Mouse (Mus musculus): ENCODE data around the gene Slc38a8. TPM values are rescaled to one million over a fixed set of nuclear protein-coding genes. Genes with fewer than 3 reads are reported as not detected.

Gene Slc38a8
- polyA plus RNA-seq, 1 experiment from 2014 or later: not detected

DNA sequence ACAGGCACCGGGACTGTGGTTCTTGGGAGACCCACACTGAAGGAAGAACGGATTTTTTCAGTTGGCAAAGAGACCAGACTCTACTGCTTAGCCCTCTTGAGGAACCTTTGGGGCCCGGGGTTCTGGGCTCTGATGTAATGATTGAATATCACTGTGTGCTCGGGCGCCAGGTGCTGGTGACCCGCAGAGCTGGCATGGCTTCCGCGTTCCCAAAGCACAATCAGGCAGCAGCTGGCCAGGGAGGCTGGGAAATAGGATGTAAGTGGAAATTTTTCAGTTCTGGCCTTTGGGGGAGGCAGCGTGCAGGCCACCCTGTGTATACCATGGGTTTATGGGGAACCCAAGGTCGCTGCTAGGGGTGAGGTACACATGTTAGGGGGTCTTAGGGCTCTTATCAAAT, 34.7 kb downstream of the Slc38a8 start:
- whole genome bisulfite sequencing (ENCODE audit: insufficient replicate concordance): 61% methylated on average over 10 of the region's 10 CpGs
- Histone ChIP-seq H3K9me3 (replicated peaks; ENCODE audit: control insufficient read depth, low read length) (no peaks in the 10 kb centered on the region), H3K4me2 (ENCODE audit: low read depth, low read length) (no peak overlapping the region), H3K27ac (ENCODE audit: low read length) (no peak overlapping the region), H3K36me3 (ENCODE audit: control insufficient read depth, insufficient read depth) (no peaks in the 10 kb centered on the region), H3K4me1 (ENCODE audit: control insufficient read depth, low read depth, low read length) (no peaks in the 10 kb centered on the region), H3K4me3 (ENCODE audit: low read depth, low read length) (no peak overlapping the region), H3K27me3 (ENCODE audit: control insufficient read depth, insufficient read depth, low read depth, low read length) (peaks cover 21% of the 10 kb centered on the region), H3K9ac (ENCODE audit: low read depth, low read length) (no peak overlapping the region)
- no peak for ATAC-seq (ENCODE audit: low read depth)

DNA sequence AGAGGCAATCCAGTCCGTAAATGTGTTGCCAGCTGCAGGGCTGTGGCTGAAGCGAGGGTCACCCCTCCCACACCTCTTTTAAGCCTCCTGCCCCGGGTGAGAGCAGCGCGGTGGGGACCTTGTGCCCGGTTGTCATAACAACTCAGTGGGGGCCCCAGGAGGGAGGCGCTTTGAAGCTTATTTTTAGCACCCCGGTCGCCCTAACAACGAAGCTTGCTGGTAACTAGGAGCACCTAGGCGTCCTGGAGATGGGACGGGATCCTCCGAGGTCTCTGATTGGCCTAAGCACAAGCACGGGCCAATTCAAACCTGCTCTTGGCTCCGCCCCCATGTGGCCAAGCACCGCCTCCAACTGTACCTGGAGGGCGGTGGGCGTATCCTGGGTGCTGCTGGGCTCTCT, 35.4 kb downstream of the Slc38a8 start:
- peaks cover 21% of the 10 kb centered on the region for H3K27me3 ChIP-seq (ENCODE audit: control insufficient read depth, insufficient read depth, low read depth, low read length)
- H3K27ac ChIP-seq (ENCODE audit: low read length): no peak overlapping the region
- no peaks in the 10 kb centered on the region for H3K4me1 ChIP-seq (ENCODE audit: control insufficient read depth, low read depth, low read length)
- H3K9ac ChIP-seq (ENCODE audit: low read depth, low read length): no peak overlapping the region
- ATAC-seq (ENCODE audit: low read depth): no peak
- no peaks in the 10 kb centered on the region for H3K9me3 ChIP-seq (replicated peaks; ENCODE audit: control insufficient read depth, low read length)
- no peak overlapping the region for H3K4me3 ChIP-seq (ENCODE audit: low read depth, low read length)
- no peaks in the 10 kb centered on the region for H3K36me3 ChIP-seq (ENCODE audit: control insufficient read depth, insufficient read depth)
- 5% methylated on average over 18 of the region's 18 CpGs for WGBS (ENCODE audit: insufficient replicate concordance)
- no peak overlapping the region for H3K4me2 ChIP-seq (ENCODE audit: low read depth, low read length)

GRCm38 (mm10) chr8:119463709-119464108, 37.8 kb downstream of the Slc38a8 start:
- WGBS (ENCODE audit: insufficient replicate concordance): 33% methylated on average over 7 of the region's 7 CpGs
- no peaks in the 10 kb centered on the region for H3K36me3 ChIP-seq (ENCODE audit: control insufficient read depth, insufficient read depth)
- no peaks in the 10 kb centered on the region for H3K4me1 ChIP-seq (ENCODE audit: control insufficient read depth, low read depth, low read length)
- ATAC-seq (ENCODE audit: low read depth): no peak
- no peak overlapping the region for H3K4me3 ChIP-seq (ENCODE audit: low read depth, low read length)
- no peak overlapping the region for H3K9ac ChIP-seq (ENCODE audit: low read depth, low read length)
- no peak overlapping the region for H3K27ac ChIP-seq (ENCODE audit: low read length)
- no peak overlapping the region for H3K4me2 ChIP-seq (ENCODE audit: low read depth, low read length)
- H3K27me3 ChIP-seq (ENCODE audit: control insufficient read depth, insufficient read depth, low read depth, low read length): peaks cover 21% of the 10 kb centered on the region
- no peaks in the 10 kb centered on the region for H3K9me3 ChIP-seq (replicated peaks; ENCODE audit: control insufficient read depth, low read length)

DNA sequence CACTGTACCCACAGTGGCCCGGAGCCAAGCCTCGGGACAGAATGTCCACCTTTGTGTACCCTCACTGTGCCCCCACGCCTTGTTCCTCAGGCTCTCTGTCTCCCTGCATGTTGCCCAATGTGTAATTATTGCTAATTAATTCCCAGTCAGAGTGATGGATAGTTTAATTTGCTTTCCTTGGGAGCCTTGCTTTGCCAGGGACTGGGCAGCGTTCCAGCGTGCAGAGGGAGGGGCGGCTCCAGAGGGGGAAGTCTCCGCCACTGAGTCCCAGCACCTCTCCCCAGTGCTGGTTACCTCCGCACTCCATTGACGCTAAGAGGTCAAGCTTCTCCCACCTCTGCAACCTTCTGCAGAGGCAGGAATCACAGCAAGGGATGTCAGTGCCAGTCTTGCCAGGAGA, 40.1 kb downstream of the Slc38a8 start:
- 67% methylated on average over 9 of the region's 9 CpGs for WGBS (ENCODE audit: insufficient replicate concordance)
- no peak overlapping the region for H3K27ac ChIP-seq (ENCODE audit: low read length)
- no peak for ATAC-seq (ENCODE audit: low read depth)
- no peak overlapping the region for H3K9ac ChIP-seq (ENCODE audit: low read depth, low read length)
- H3K9me3 ChIP-seq (replicated peaks; ENCODE audit: control insufficient read depth, low read length): no peaks in the 10 kb centered on the region
- no peaks in the 10 kb centered on the region for H3K36me3 ChIP-seq (ENCODE audit: control insufficient read depth, insufficient read depth)
- H3K4me2 ChIP-seq (ENCODE audit: low read depth, low read length): no peak overlapping the region
- H3K4me3 ChIP-seq (ENCODE audit: low read depth, low read length): no peak overlapping the region
- H3K4me1 ChIP-seq (ENCODE audit: control insufficient read depth, low read depth, low read length): no peaks in the 10 kb centered on the region
- peaks cover 15% of the 10 kb centered on the region for H3K27me3 ChIP-seq (ENCODE audit: control insufficient read depth, insufficient read depth, low read depth, low read length)

DNA sequence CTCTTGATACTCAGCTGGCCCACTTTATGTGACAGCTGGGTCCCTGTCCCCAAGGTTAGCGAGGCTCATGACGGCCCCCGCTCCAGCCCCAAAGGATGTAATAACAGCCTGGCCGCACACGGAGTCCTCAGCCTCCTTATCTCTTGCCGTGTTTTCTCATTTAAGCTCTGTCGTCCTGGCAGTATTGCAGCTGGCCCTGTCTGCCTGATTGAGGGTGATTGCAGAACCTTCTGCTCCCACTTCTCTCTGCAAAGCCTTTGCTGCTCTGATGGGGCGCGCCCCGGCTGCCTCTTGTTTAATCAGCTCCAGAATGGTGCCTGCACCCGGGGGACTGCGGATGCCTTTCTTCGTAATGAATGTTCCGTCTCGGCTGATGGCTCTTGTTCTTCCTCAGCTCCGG, 41.8 kb downstream of the Slc38a8 start:
- Histone ChIP-seq H3K4me3 (ENCODE audit: low read depth, low read length) (no peak overlapping the region), H3K27ac (ENCODE audit: low read length) (no peak overlapping the region), H3K9me3 (replicated peaks; ENCODE audit: control insufficient read depth, low read length) (no peaks in the 10 kb centered on the region), H3K27me3 (ENCODE audit: control insufficient read depth, insufficient read depth, low read depth, low read length) (peaks cover 4% of the 10 kb centered on the region), H3K36me3 (ENCODE audit: control insufficient read depth, insufficient read depth) (no peaks in the 10 kb centered on the region), H3K9ac (ENCODE audit: low read depth, low read length) (no peak overlapping the region), H3K4me1 (ENCODE audit: control insufficient read depth, low read depth, low read length) (no peaks in the 10 kb centered on the region), H3K4me2 (ENCODE audit: low read depth, low read length) (no peak overlapping the region)
- ATAC-seq (ENCODE audit: low read depth): no peak
- 44% methylated on average over 16 of the region's 16 CpGs for WGBS (ENCODE audit: insufficient replicate concordance)

DNA sequence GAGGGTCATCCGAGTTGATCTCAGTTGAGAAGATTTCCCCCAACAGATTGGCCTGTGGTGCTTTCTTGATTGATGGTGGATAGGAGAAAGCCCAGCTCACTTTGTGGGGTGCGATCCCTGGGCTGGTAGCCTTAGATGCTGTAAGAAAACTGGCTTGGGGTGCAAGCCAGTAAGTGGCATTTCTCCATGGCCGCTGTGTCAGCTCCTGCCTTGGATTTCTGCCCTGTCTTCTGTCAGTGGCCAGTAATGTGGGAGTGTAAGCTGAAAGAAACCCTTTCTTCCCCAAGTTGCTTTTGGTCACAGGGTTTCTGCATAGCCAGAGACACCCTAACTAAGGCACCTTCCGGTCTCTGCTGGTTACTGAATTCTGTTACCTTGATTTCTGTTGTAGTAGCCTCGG, 45.5 kb downstream of the Slc38a8 start:
- H3K4me3 ChIP-seq (ENCODE audit: low read depth, low read length): no peak overlapping the region
- H3K9ac ChIP-seq (ENCODE audit: low read depth, low read length): no peak overlapping the region
- H3K27ac ChIP-seq (ENCODE audit: low read length): no peak overlapping the region
- H3K36me3 ChIP-seq (ENCODE audit: control insufficient read depth, insufficient read depth): no peaks in the 10 kb centered on the region
- H3K4me2 ChIP-seq (ENCODE audit: low read depth, low read length): no peak overlapping the region
- no peaks in the 10 kb centered on the region for H3K27me3 ChIP-seq (ENCODE audit: control insufficient read depth, insufficient read depth, low read depth, low read length)
- no peak for ATAC-seq (ENCODE audit: low read depth)
- WGBS (ENCODE audit: insufficient replicate concordance): 70% methylated on average over 5 of the region's 5 CpGs
- H3K9me3 ChIP-seq (replicated peaks; ENCODE audit: control insufficient read depth, low read length): no peaks in the 10 kb centered on the region
- no peaks in the 10 kb centered on the region for H3K4me1 ChIP-seq (ENCODE audit: control insufficient read depth, low read depth, low read length)

DNA sequence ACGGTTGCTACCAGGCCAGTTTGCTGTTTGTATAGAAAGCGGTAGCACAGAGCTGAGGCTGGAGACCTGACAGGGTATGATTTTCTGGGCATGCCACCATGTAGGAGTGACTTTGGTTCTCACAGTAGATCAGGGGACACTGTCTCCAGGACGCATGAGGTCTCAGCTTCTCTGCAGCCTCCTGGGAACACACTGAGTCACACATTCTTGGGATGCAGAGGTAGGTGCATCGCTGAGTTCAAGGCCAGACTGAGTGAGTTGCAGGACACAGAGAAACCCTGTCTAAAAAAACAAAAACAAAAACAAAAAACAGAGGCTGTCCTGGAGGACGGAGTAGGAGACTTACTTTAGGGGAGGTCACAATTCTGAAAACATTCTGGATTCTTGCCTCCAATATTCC, 48.6 kb downstream of the Slc38a8 start:
- Histone ChIP-seq H3K27ac (ENCODE audit: low read length) (no peak overlapping the region), H3K36me3 (ENCODE audit: control insufficient read depth, insufficient read depth) (no peaks in the 10 kb centered on the region), H3K4me3 (ENCODE audit: low read depth, low read length) (no peak overlapping the region), H3K9me3 (replicated peaks; ENCODE audit: control insufficient read depth, low read length) (no peaks in the 10 kb centered on the region), H3K27me3 (ENCODE audit: control insufficient read depth, insufficient read depth, low read depth, low read length) (peaks cover 12% of the 10 kb centered on the region), H3K4me2 (ENCODE audit: low read depth, low read length) (no peak overlapping the region), H3K4me1 (ENCODE audit: control insufficient read depth, low read depth, low read length) (no peaks in the 10 kb centered on the region), H3K9ac (ENCODE audit: low read depth, low read length) (no peak overlapping the region)
- no peak for ATAC-seq (ENCODE audit: low read depth)
- WGBS (ENCODE audit: insufficient replicate concordance): 68% methylated on average over 5 of the region's 5 CpGs

- 62% methylated on average over 4 of the region's 4 CpGs for WGBS (ENCODE audit: insufficient replicate concordance)
- H3K9ac ChIP-seq (ENCODE audit: low read depth, low read length): no peak overlapping the region
- no peak for ATAC-seq (ENCODE audit: low read depth)
- no peaks in the 10 kb centered on the region for H3K36me3 ChIP-seq (ENCODE audit: control insufficient read depth, insufficient read depth)
- no peaks in the 10 kb centered on the region for H3K4me1 ChIP-seq (ENCODE audit: control insufficient read depth, low read depth, low read length)
- H3K4me3 ChIP-seq (ENCODE audit: low read depth, low read length): no peak overlapping the region
- peaks cover 30% of the 10 kb centered on the region for H3K27me3 ChIP-seq (ENCODE audit: control insufficient read depth, insufficient read depth, low read depth, low read length)
- no peaks in the 10 kb centered on the region for H3K9me3 ChIP-seq (replicated peaks; ENCODE audit: control insufficient read depth, low read length)
- H3K27ac ChIP-seq (ENCODE audit: low read length): no peak overlapping the region
- H3K4me2 ChIP-seq (ENCODE audit: low read depth, low read length): no peak overlapping the region
Measured at GRCm38 (mm10) chr8:119451131-119451530, 50.4 kb downstream of the Slc38a8 start.

- Histone ChIP-seq H3K4me2 (ENCODE audit: low read depth, low read length) (no peak overlapping the region), H3K9ac (ENCODE audit: low read depth, low read length) (no peak overlapping the region), H3K4me3 (ENCODE audit: low read depth, low read length) (no peak overlapping the region), H3K27ac (ENCODE audit: low read length) (no peak overlapping the region), H3K27me3 (ENCODE audit: control insufficient read depth, insufficient read depth, low read depth, low read length) (peaks cover 37% of the 10 kb centered on the region), H3K4me1 (ENCODE audit: control insufficient read depth, low read depth, low read length) (no peaks in the 10 kb centered on the region), H3K36me3 (ENCODE audit: control insufficient read depth, insufficient read depth) (no peaks in the 10 kb centered on the region), H3K9me3 (replicated peaks; ENCODE audit: control insufficient read depth, low read length) (no peaks in the 10 kb centered on the region)
- no peak for ATAC-seq (ENCODE audit: low read depth)
- 58% methylated on average over 12 of the region's 12 CpGs for WGBS (ENCODE audit: insufficient replicate concordance)
Measured at GRCm38 (mm10) chr8:119449627-119450026, 51.9 kb downstream of the Slc38a8 start.

DNA sequence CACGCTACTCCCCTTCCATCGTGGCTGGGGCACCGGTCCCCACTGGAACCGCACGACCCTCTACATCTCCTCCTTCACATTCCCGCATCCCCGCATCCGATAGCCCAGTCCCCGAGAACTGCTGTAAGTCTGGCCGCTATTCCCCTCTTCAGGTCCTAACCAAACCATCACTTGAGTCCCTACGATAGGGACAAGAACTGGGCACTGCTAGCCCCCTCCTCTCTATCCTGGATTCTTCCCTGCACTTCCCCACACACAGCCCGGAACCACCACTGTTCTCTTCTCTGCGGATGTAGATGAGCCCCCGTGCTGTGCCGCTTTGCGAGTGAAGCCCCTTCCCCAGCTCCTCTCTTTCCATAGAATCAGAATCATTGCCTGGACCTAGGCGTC, 53.7 kb downstream of the Slc38a8 start:
- 5% methylated on average over 17 of the region's 17 CpGs for WGBS (ENCODE audit: insufficient replicate concordance)

More for the DNA sequence above, 53.7 kb downstream of the Slc38a8 start:
- H3K4me2 ChIP-seq (ENCODE audit: low read depth, low read length): no peak overlapping the region
- H3K36me3 ChIP-seq (ENCODE audit: control insufficient read depth, insufficient read depth): peaks cover 10% of the 10 kb centered on the region
- no peak for ATAC-seq (ENCODE audit: low read depth)
- H3K27ac ChIP-seq (ENCODE audit: low read length): no peak overlapping the region
- H3K4me3 ChIP-seq (ENCODE audit: low read depth, low read length): no peak overlapping the region
- H3K27me3 ChIP-seq (ENCODE audit: control insufficient read depth, insufficient read depth, low read depth, low read length): peaks cover 37% of the 10 kb centered on the region
- H3K9ac ChIP-seq (ENCODE audit: low read depth, low read length): no peak overlapping the region
- H3K4me1 ChIP-seq (ENCODE audit: control insufficient read depth, low read depth, low read length): no peaks in the 10 kb centered on the region
- H3K9me3 ChIP-seq (replicated peaks; ENCODE audit: control insufficient read depth, low read length): no peaks in the 10 kb centered on the region
